ENCODE assay signal across 9 mouse cellular contexts in genomic region chr3:95965518-95966451, GRCm38 (mm10). TPM values are rescaled to one million over a fixed set of nuclear protein-coding genes. Genes with fewer than 3 reads are reported as not detected.
A peak's percentile ranks its signal among the peaks of the same experiment; 100 is the strongest.
DNase-seq lines count a peak whose midpoint lies in the region; ATAC-seq and TF ChIP-seq lines count a peak whose summit lies in the region.
"Had no signal": no experiment of that assay in that cellular context is flagged by ENCODE, and none has a peak within 500 bp of the region (broad histone marks: within the 10 kb centered on the region; RNA-seq: fewer than 3 reads in every experiment).

No protein-coding gene starts in this region.

- H3K27me3 ChIP-seq in heart, embryonic 13.5 days (replicated peaks), result no peaks in the 10 kb centered on the region
- H3K27me3 ChIP-seq in limb, embryonic 14.5 days (ENCODE audit: control insufficient read depth, insufficient read depth, low read length), result no peaks in the 10 kb centered on the region
- H3K27me3 ChIP-seq: liver, embryonic 13.5 days had no signal

- H3K4me3 ChIP-seq in gastrocnemius, adult 2 months, result peak overlapping the region; percentile 48
- H3K4me3 ChIP-seq in heart, embryonic 13.5 days, result peak overlapping the region; percentile 29; the same call in 1 of the 2 replicates
- 0 out of 2 replicates have a peak overlapping the region, but pooled peaks have one; percentile 1 for H3K4me3 ChIP-seq in limb, embryonic 14.5 days (replicated peaks; ENCODE audit: low read length)
- H3K4me3 ChIP-seq: liver, embryonic 13.5 days had no signal

- H3K4me1 ChIP-seq in heart, embryonic 13.5 days, result peaks cover 34% of the 10 kb centered on the region
- H3K4me1 ChIP-seq in limb, embryonic 14.5 days (ENCODE audit: control insufficient read depth, insufficient read depth, low read length), result no peaks in the 10 kb centered on the region
- H3K4me1 ChIP-seq: liver, embryonic 13.5 days had no signal

- 0 out of 2 replicates have a peak overlapping the region, but pooled peaks have one; percentile 12 for H3K27ac ChIP-seq in gastrocnemius, adult 2 months
- H3K27ac ChIP-seq in heart, embryonic 13.5 days (replicated peaks), result no peak overlapping the region
- no peak overlapping the region for H3K27ac ChIP-seq in limb, embryonic 14.5 days (replicated peaks; ENCODE audit: low read depth, low read length)
- H3K27ac ChIP-seq: liver, embryonic 13.5 days had no signal

- no peaks in the 10 kb centered on the region for H3K9me3 ChIP-seq in heart, embryonic 13.5 days
- no peaks in the 10 kb centered on the region for H3K9me3 ChIP-seq in limb, embryonic 14.5 days (ENCODE audit: control insufficient read depth, low read length)
- H3K9me3 ChIP-seq: liver, embryonic 13.5 days had no signal

- no peak for DNase-seq in gastrocnemius, adult 2 months
- DNase-seq in gastrocnemius, postnatal 14 days, result no peak
- DNase-seq in 416B (ENCODE audit: low read depth), result peak; percentile 79
- DNase-seq in brain, embryonic 14.5 days (ENCODE audit: low read depth), result peak; percentile 76
- DNase-seq in limb, embryonic 14.5 days (ENCODE audit: low spot score), result peak; percentile 73
- DNase-seq in right cerebral cortex, postnatal 36 days (ENCODE audit: low spot score in 2 of 2), result peak; percentile 54 to 77
- DNase-seq: liver, embryonic 13.5 days had no signal

- 5% methylated on average over 7 of the region's 7 CpGs for WGBS in heart, embryonic 13.5 days
- 9% methylated on average over 7 of the region's 7 CpGs for WGBS in limb, embryonic 14.5 days

- intact Hi-C loops in gastrocnemius, adult 2 months (cut with DNase I), result loop anchor here (1.0 to 5.0 kb wide), 3 partner anchors 27 to 182 kb away; no protein-coding TSS in a partner anchor
- intact Hi-C loops in gastrocnemius, postnatal 14 days (cut with DNase I; ENCODE audit: low total_unique reads), result loop anchor here (2.0 to 10.0 kb wide), 2 partner anchors 87 to 189 kb away; no protein-coding TSS in a partner anchor

- ATAC-seq in heart, embryonic 13.5 days (ENCODE audit: extremely low read depth, insufficient number of reproducible peaks, low FRiP score, low TSS enrichment), result no peak
- no peak for ATAC-seq in limb, embryonic 14.5 days (ENCODE audit: low FRiP score, low read depth)
- ATAC-seq in activated CD4-positive, CD25-positive, alpha-beta regulatory T cell, adult 4 months, result no peak

- peak overlapping the region; percentile 62 for H3K9ac ChIP-seq in heart, embryonic 13.5 days
- no peak overlapping the region for H3K9ac ChIP-seq in limb, embryonic 14.5 days (ENCODE audit: low read depth, low read length, severe bottlenecking)
- H3K9ac ChIP-seq: liver, embryonic 13.5 days had no signal

- no peaks in the 10 kb centered on the region for H3K36me3 ChIP-seq in heart, embryonic 13.5 days
- no peaks in the 10 kb centered on the region for H3K36me3 ChIP-seq in limb, embryonic 14.5 days (ENCODE audit: control insufficient read depth, insufficient read depth, low read length)
- H3K36me3 ChIP-seq: liver, embryonic 13.5 days had no signal

- H3K4me2 ChIP-seq in heart, embryonic 13.5 days, result peak overlapping the region; percentile 58
- H3K4me2 ChIP-seq in limb, embryonic 14.5 days (replicated peaks; ENCODE audit: low read depth, low read length, severe bottlenecking), result peak overlapping the region; percentile 39
- H3K4me2 ChIP-seq: liver, embryonic 13.5 days had no signal

- TF ChIP-seq CTCF in gastrocnemius, adult 2 months (IDR thresholded peaks at IDR 0.05), result peak; percentile 71
- TF ChIP-seq CTCF in brain, embryonic 14.5 days (IDR thresholded peaks at IDR 0.05; ENCODE audit: borderline replicate concordance, extremely low read depth, insufficient read depth, insufficient read length), result peak; percentile 46; the same call in 1 of the 2 replicates

- TF ChIP-seq POLR2A in brain, embryonic 14.5 days (IDR thresholded peaks at IDR 0.05; ENCODE audit: borderline replicate concordance, extremely low read depth, insufficient read depth, insufficient read length, poor library complexity, severe bottlenecking), result no peak
- no peak for TF ChIP-seq POLR2A in limb, embryonic 14.5 days (IDR thresholded peaks at IDR 0.05; ENCODE audit: borderline replicate concordance, extremely low read depth, insufficient read depth, insufficient read length)

RNA-seq across cellular contexts. Expression of gene Plekho1, which starts 30.0 kb away (rescaled TPM):
- total RNA-seq in gastrocnemius, adult 2 months (2021), result 10 to 100 TPM; 14.2 to 19.3 TPM
- 10 to 100 TPM; 30.0 to 50.8 TPM for total RNA-seq in gastrocnemius, postnatal 14 days (2021)
- polyA plus RNA-seq in brain, embryonic 14.5 days (2012; rRNA removed), result 180 and 199 TPM in 2 replicates
- polyA plus RNA-seq in heart, embryonic 13.5 days (2015; fragmentation: Nextera tagmentation; extraction: Ambion mirVana), result 59.2 and 64.8 TPM in 2 replicates
- 115 and 120 TPM in 2 replicates for polyA plus RNA-seq in limb, embryonic 14.5 days (2012; rRNA removed)
- 38.0 and 47.8 TPM in 2 replicates for polyA plus RNA-seq in limb, embryonic 14.5 days (2014; fragmentation: Nextera tagmentation; extraction: Ambion mirVana)
- polyA plus RNA-seq in activated CD4-positive, CD25-positive, alpha-beta regulatory T cell, adult 4 months (2017; shearing (Covaris generic)), result 10 to 100 TPM in 1 of 2 experiments, 1 to 10 TPM in 1; 7.5 to 12.8 TPM

RNA-seq across cellular contexts. Expression of gene Anp32e, which starts 36.7 kb away (rescaled TPM):
- total RNA-seq in gastrocnemius, adult 2 months (2021), result 10 to 100 TPM; 76.4 to 89.9 TPM
- 10 to 100 TPM; 74.2 to 78.4 TPM for total RNA-seq in gastrocnemius, postnatal 14 days (2021)
- 98.6 and 107 TPM in 2 replicates for polyA plus RNA-seq in brain, embryonic 14.5 days (2012; rRNA removed)
- 164 and 182 TPM in 2 replicates for polyA plus RNA-seq in heart, embryonic 13.5 days (2015; fragmentation: Nextera tagmentation; extraction: Ambion mirVana)
- polyA plus RNA-seq in limb, embryonic 14.5 days (2012; rRNA removed), result 97.0 and 137 TPM in 2 replicates
- 55.0 and 66.2 TPM in 2 replicates for polyA plus RNA-seq in limb, embryonic 14.5 days (2014; fragmentation: Nextera tagmentation; extraction: Ambion mirVana)
- polyA plus RNA-seq in activated CD4-positive, CD25-positive, alpha-beta regulatory T cell, adult 4 months (2017; shearing (Covaris generic)), result 100 to 1,000 TPM; 162 to 218 TPM

Comparison
In these comparisons a context has a peak if more than half of its experiments do, and no peak if none do; other contexts are left out.
1. DNase-seq: peak in 416B (single experiment), brain, embryonic 14.5 days (single experiment), limb, embryonic 14.5 days (single experiment) and right cerebral cortex, postnatal 36 days (2 of 2); none in gastrocnemius, adult 2 months (single experiment) and gastrocnemius, postnatal 14 days (single experiment).
2. Peak in every context shown above with its lines, with median percentiles within 50 percentile points of each other: H3K4me3 ChIP-seq.